Mouse (Mus musculus) heart, embryonic 13.5 days (tissue): ENCODE results near the gene Pik3c2b. TPM values are rescaled to one million over a fixed set of nuclear protein-coding genes. Genes with fewer than 3 reads are reported as not detected.
A peak's percentile ranks its signal among the peaks of the same experiment; 100 is the strongest.
"Not testable (repeated sequence)": the region's sequence is repeated elsewhere in the genome, so short reads cannot be mapped to it uniquely, and the experiment has no call there.

Experiments
- ATAC-seq: fragments of 200-750 bp; cut with Nextera tagmentation; 2 replicates; pipeline ENCODE4 v1.8.0; 2017; ENCODE audit warnings: moderate TSS enrichment; ENCODE audit not compliant: insufficient number of reproducible peaks, low FRiP score, low TSS enrichment; ENCODE audit errors: extremely low read depth
- H3K27ac ChIP-seq: fragments of 300-500 bp; sonication (generic); replicated peaks from 2 replicates; pipeline ENCODE4 v1.5.1; 2015; ENCODE audit warnings: moderate library complexity, mild to moderate bottlenecking, inconsistent platforms
- H3K27me3 ChIP-seq: fragments of 300-500 bp; sonication (generic); replicated peaks from 2 replicates; pipeline ENCODE4 v1.6.1; 2015; ENCODE audit warnings: mild to moderate bottlenecking, inconsistent platforms
- H3K36me3 ChIP-seq: fragments of 300-500 bp; sonication (generic); 2 replicates; pipeline ENCODE4 v1.6.1; 2015; ENCODE audit warnings: mild to moderate bottlenecking, inconsistent platforms
- H3K4me1 ChIP-seq: fragments of 300-500 bp; sonication (generic); 2 replicates; pipeline ENCODE4 v1.6.1; 2015; ENCODE audit warnings: inconsistent platforms
- H3K4me2 ChIP-seq: fragments of 300-500 bp; sonication (generic); 2 replicates; pipeline ENCODE4 v1.6.1; 2015; ENCODE audit warnings: inconsistent platforms, mild to moderate bottlenecking, moderate library complexity
- H3K4me3 ChIP-seq: fragments of 300-500 bp; sonication (generic); 2 replicates; pipeline ENCODE4 v1.5.1; 2015; ENCODE audit warnings: moderate library complexity, mild to moderate bottlenecking, inconsistent platforms
- H3K9ac ChIP-seq: fragments of 300-500 bp; sonication (generic); 2 replicates; pipeline ENCODE4 v1.6.1; 2015; ENCODE audit warnings: inconsistent platforms, mild to moderate bottlenecking, moderate library complexity
- H3K9me3 ChIP-seq: fragments of 300-500 bp; sonication (generic); 2 replicates; pipeline ENCODE4 v1.6.1; 2016; ENCODE audit warnings: inconsistent platforms
- WGBS: fragments of 180-500 bp; shearing (Covaris S2); methylation state at CpG from one replicate; pipeline ENCODE4 v1.1.7; 2015; ENCODE audit warnings: mixed read lengths; 5-methylcytosine and 5-hydroxymethylcytosine counted together
- polyA plus RNA-seq: library from polyadenylated mRNA; unstranded; fragments of >200 nt; fragmentation: Nextera tagmentation; extraction: Ambion mirVana; gene quantifications from 2 replicates; pipeline ENCODE4 v1.2.1, GENCODE M21; 2015

Pik3c2b gene
- polyA plus RNA-seq, 1 experiment from 2014 or later: 9.5 TPM

- no peaks in the 10 kb centered on the region for H3K9me3 ChIP-seq
- no peak overlapping the region for H3K27ac ChIP-seq
- H3K27me3 ChIP-seq: no peaks in the 10 kb centered on the region
- H3K4me2 ChIP-seq: no peak overlapping the region
- H3K4me3 ChIP-seq: no peak overlapping the region
- WGBS: 91% methylated on average over 7 of the region's 7 CpGs
- H3K9ac ChIP-seq: no peak overlapping the region
- peaks cover 25% of the 10 kb centered on the region for H3K4me1 ChIP-seq
- H3K36me3 ChIP-seq: peaks cover 32% of the 10 kb centered on the region
- ATAC-seq: no peak
Observed at GRCm38 (mm10) chr1:133021391-133021790, 24.1 kb upstream of the Pik3c2b start.

- H3K4me3 ChIP-seq, ATAC-seq, H3K4me2 ChIP-seq, H3K27ac ChIP-seq, H3K27me3 ChIP-seq, H3K9me3 ChIP-seq, H3K9ac ChIP-seq: not testable (repeated sequence)
- peaks cover 26% of the 10 kb centered on the region for H3K36me3 ChIP-seq
- WGBS: 95% methylated on average over 2 of the region's 2 CpGs
- H3K4me1 ChIP-seq: peaks cover 25% of the 10 kb centered on the region
Observed at GRCm38 (mm10) chr1:133021971-133022370, 23.5 kb upstream of the Pik3c2b start.

GRCm38 (mm10) chr1:133023723-133024122 is 21.7 kb upstream of the Pik3c2b start:
- H3K4me1 ChIP-seq: peaks cover 25% of the 10 kb centered on the region
- not testable (repeated sequence) for H3K27ac ChIP-seq, ATAC-seq, H3K27me3 ChIP-seq, H3K9me3 ChIP-seq
- peak overlapping the region; percentile 96 for H3K9ac ChIP-seq
- peaks cover 11% of the 10 kb centered on the region for H3K36me3 ChIP-seq
- H3K4me2 ChIP-seq: peak overlapping the region; percentile 78
- 92% methylated on average over 3 of the region's 3 CpGs for WGBS
- peak overlapping the region; percentile 83 for H3K4me3 ChIP-seq

- H3K9me3 ChIP-seq: no peaks in the 10 kb centered on the region
Observed at GRCm38 (mm10) chr1:133024426-133024825, 21.0 kb upstream of the Pik3c2b start.

DNA sequence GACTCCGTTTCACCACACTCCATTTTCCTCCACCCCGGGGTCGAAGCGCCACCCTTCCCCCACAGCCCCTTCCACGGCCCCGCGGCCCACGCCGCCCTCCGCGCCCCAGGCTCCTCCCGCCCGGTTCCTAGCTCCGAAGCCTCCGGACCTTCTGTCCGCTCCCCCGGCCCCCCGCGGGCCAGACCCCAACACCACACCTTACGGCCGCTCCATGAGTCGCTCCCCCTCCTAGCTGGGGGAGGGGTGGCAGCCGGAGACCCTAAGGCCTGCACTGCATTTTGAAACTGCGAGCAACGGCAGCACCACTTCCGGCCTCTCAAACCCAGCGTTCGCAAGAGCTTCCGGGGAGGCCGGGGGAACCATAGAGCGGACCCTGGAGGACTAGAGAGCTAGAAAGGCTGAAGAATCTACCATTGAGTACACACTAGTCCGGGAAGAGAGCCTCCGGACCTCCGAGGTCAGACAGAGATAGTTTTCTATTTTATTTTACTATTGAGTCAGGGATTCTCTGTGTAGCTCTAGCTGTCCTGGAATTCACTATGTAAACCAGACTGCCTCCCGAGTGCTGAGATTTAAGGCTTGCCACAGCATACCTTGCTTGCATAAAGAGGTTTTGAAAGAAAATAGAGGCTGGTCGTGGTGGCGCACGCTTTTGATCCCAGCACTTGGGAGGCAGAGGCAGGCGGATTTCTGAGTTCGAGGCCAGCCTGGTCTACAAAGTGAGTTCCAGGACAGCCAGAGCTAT is 20.2 kb upstream of the Pik3c2b start:
- H3K9ac ChIP-seq: peak overlapping the region; percentile 96
- peak overlapping the region; percentile 89 for H3K27ac ChIP-seq

More at GRCm38 (mm10) chr1:133024426-133024825, 21.0 kb upstream of the Pik3c2b start:
- peak overlapping the region; percentile 83 for H3K4me3 ChIP-seq
- peaks cover 7% of the 10 kb centered on the region for H3K36me3 ChIP-seq
- peak overlapping the region; percentile 89 for H3K27ac ChIP-seq
- H3K4me1 ChIP-seq: peaks cover 24% of the 10 kb centered on the region
- no peak for ATAC-seq
- H3K4me2 ChIP-seq: peak overlapping the region; percentile 78
- no peaks in the 10 kb centered on the region for H3K27me3 ChIP-seq
- peak overlapping the region; percentile 96 for H3K9ac ChIP-seq
- 35% methylated on average over 7 of the region's 7 CpGs for WGBS

DNA sequence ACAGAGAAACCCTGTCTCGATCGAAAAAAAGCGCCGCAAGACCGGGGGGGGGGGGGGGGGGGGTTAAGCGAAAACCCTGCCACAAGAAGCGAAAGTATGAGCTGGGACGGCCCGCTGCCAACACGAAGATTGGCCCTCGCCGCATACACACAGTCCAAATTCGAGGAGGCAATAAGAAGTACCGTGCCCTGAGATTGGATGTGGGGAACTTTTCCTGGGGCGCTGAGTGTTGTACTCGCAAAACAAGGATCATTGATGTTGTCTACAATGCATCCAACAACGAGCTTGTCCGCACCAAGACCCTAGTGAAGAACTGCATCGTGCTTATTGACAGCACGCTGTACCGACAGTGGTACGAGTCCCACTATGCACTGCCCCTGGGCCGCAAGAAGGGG is 19.7 kb upstream of the Pik3c2b start:
- Histone ChIP-seq H3K27ac (peak overlapping the region; percentile 89), H3K9ac (peak overlapping the region; percentile 96), H3K4me3 (peak overlapping the region; percentile 83), H3K4me2 (peak overlapping the region; percentile 78), H3K4me1 (peaks cover 14% of the 10 kb centered on the region)
- WGBS: 25% methylated on average over 22 of the region's 23 CpGs
- H3K9me3 ChIP-seq, ATAC-seq, H3K36me3 ChIP-seq, H3K27me3 ChIP-seq: not testable (repeated sequence)

More for the DNA sequence above, 20.2 kb upstream of the Pik3c2b start:
- Histone ChIP-seq H3K27me3 (no peaks in the 10 kb centered on the region), H3K4me1 (peaks cover 19% of the 10 kb centered on the region), H3K36me3 (peaks cover 7% of the 10 kb centered on the region), H3K4me3 (peak overlapping the region; percentile 83), H3K9me3 (no peaks in the 10 kb centered on the region), H3K4me2 (peak overlapping the region; percentile 78)
- peak; percentile 85 for ATAC-seq
- WGBS: under 1% methylated on average over 39 of the region's 40 CpGs

DNA sequence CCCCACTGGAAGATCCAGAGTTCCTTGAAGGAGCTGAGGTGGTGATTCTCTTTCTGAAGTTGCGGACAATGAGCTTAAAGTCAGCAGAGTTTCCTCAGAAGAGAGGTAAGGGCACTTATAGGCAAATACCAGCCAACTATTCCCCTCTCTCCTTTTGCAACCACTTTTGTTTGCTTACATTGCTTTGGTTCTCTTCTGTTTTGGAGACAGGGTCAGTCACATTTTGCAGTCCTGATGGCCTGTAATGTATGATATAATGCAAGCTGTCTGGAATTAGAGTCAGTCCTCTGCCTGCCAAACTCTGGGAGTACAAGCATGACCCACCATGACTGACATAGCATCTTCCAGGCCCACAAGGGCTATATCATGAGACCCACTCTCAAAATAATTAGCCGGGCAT is 18.3 kb upstream of the Pik3c2b start:
- Histone ChIP-seq H3K4me3 (no peak overlapping the region), H3K9me3 (no peaks in the 10 kb centered on the region), H3K4me1 (peaks cover 8% of the 10 kb centered on the region), H3K27ac (no peak overlapping the region), H3K9ac (no peak overlapping the region), H3K4me2 (no peak overlapping the region), H3K36me3 (no peaks in the 10 kb centered on the region; the same call in 1 of the 2 replicates), H3K27me3 (no peaks in the 10 kb centered on the region)
- ATAC-seq: no peak
- WGBS: 96% methylated on average over 2 of the region's 2 CpGs

DNA sequence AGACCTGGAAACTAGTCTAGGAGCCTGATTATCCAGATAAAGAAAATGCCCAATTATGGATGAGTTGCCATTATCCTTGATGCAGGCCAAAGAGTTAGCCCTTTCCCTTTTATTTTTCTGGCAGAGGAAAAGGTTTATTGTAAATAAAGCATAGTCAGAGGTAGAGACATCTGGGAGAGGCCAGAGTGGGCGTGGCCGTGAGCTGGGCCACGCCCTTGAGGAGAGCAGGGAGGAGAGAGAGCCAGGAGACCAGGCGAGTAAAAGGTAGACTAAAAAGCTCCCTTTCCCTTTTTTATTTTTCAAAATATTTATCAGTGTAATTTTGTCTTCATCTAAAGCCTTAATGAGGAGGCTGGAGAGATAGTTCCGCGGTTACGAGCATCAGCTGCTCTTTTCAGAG is 17.5 kb upstream of the Pik3c2b start:
- Histone ChIP-seq H3K27me3 (no peaks in the 10 kb centered on the region), H3K4me1 (peaks cover 14% of the 10 kb centered on the region), H3K4me2 (no peak overlapping the region), H3K4me3 (no peak overlapping the region), H3K27ac (no peak overlapping the region), H3K9ac (no peak overlapping the region), H3K9me3 (no peaks in the 10 kb centered on the region), H3K36me3 (no peaks in the 10 kb centered on the region)
- no peak for ATAC-seq
- 29% methylated on average over 7 of the region's 7 CpGs for WGBS

GRCm38 (mm10) chr1:133029744-133030143 is 15.7 kb upstream of the Pik3c2b start:
- Histone ChIP-seq H3K4me1 (peaks cover 7% of the 10 kb centered on the region), H3K27me3 (no peaks in the 10 kb centered on the region), H3K4me2 (no peak overlapping the region), H3K9me3 (no peaks in the 10 kb centered on the region), H3K27ac (no peak overlapping the region), H3K4me3 (no peak overlapping the region), H3K9ac (no peak overlapping the region), H3K36me3 (no peaks in the 10 kb centered on the region)
- WGBS: 72% methylated on average over 3 of the region's 3 CpGs
- no peak for ATAC-seq

DNA sequence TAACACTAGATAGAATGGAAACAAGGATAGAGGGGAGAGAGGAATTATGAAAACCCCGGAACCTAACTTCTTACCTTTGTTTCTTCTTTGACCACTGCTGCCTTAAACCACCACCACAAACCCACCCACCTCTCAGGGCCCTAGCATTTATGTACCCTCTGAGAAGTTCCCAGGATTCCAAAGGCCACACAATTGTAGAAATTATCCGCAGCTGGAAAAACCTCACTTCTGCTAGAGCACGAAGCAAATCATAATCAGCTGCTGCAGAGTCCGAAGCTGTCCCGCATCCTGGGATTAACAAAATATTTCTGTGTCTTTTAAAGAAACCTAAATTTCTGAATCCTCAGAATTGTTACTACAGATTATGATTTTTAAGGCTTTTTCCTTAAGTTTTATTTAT is 15.0 kb upstream of the Pik3c2b start, which contains the start of gene Mdm4:
Mdm4 (minus strand) TSS at position 101 of the 400 bp plus-strand sequence.
- H3K4me2 ChIP-seq: no peak within 1 kb of the TSS
- no peak within 1 kb of the TSS for H3K27ac ChIP-seq
- ATAC-seq: no peak
- H3K4me1 ChIP-seq: peaks cover 7% of the 10 kb centered on the region
- H3K9me3 ChIP-seq: no peaks in the 10 kb centered on the region
- H3K27me3 ChIP-seq: no peaks in the 10 kb centered on the region
- H3K4me3 ChIP-seq: no peak within 1 kb of the TSS
- WGBS: 90% methylated on average over 5 of the region's 5 CpGs
- no peaks in the 10 kb centered on the region for H3K36me3 ChIP-seq
- H3K9ac ChIP-seq: no peak within 1 kb of the TSS

GRCm38 (mm10) chr1:133032981-133033315 is 12.5 kb upstream of the Pik3c2b start:
- H3K27ac ChIP-seq: peak overlapping the region; percentile 77
- ATAC-seq: no peak
- H3K9me3 ChIP-seq: no peaks in the 10 kb centered on the region
- H3K27me3 ChIP-seq: no peaks in the 10 kb centered on the region
- peak overlapping the region; percentile 74 for H3K4me2 ChIP-seq
- WGBS: 16% methylated on average over 5 of the region's 5 CpGs
- H3K4me1 ChIP-seq: peaks cover 7% of the 10 kb centered on the region
- H3K9ac ChIP-seq: peak overlapping the region; percentile 80
- H3K4me3 ChIP-seq: peak overlapping the region; percentile 66
- no peaks in the 10 kb centered on the region for H3K36me3 ChIP-seq
